Mouse (Mus musculus) layer of hippocampus, adult 6 months (tissue): Measurements from ENCODE around the gene Atp5k. TPM values are rescaled to one million over a fixed set of nuclear protein-coding genes. Genes with fewer than 3 reads are reported as not detected.

Source experiments
- long read RNA-seq, 2 experiments: library from polyadenylated mRNA; unstranded; transcript quantifications; one replicate each; pipeline ENCODE4 v2.0.0; 2019 to 2020
- polyA plus RNA-seq: library from polyadenylated mRNA; unstranded; fragments of <200 nt; fragmentation: Nextera tagmentation; gene quantifications from 2 replicates; pipeline ENCODE4 v1.2.3, GENCODE M21; 2021

The Atp5k gene
- polyA plus RNA-seq = 1,933 and 2,052 TPM in 2 replicates
- long read RNA-seq, experiment 1, transcript Atp5k-201 (4 exons, 371 nt) = major isoform, 127 of 133 reads
- long read RNA-seq, experiment 1, partial matches to known transcripts = 1 of 133 reads
- long read RNA-seq, experiment 1, other reads (novel, unspliced or antisense) = 1 of 133 reads
- long read RNA-seq, experiment 2, transcript Atp5k-201 (4 exons, 371 nt) = major isoform, 30 of 30 reads
- long read RNA-seq, experiment 2, partial matches to known transcripts = 0 of 30 reads
- long read RNA-seq, experiment 2, other reads (novel, unspliced or antisense) = 0 of 30 reads

DNA sequence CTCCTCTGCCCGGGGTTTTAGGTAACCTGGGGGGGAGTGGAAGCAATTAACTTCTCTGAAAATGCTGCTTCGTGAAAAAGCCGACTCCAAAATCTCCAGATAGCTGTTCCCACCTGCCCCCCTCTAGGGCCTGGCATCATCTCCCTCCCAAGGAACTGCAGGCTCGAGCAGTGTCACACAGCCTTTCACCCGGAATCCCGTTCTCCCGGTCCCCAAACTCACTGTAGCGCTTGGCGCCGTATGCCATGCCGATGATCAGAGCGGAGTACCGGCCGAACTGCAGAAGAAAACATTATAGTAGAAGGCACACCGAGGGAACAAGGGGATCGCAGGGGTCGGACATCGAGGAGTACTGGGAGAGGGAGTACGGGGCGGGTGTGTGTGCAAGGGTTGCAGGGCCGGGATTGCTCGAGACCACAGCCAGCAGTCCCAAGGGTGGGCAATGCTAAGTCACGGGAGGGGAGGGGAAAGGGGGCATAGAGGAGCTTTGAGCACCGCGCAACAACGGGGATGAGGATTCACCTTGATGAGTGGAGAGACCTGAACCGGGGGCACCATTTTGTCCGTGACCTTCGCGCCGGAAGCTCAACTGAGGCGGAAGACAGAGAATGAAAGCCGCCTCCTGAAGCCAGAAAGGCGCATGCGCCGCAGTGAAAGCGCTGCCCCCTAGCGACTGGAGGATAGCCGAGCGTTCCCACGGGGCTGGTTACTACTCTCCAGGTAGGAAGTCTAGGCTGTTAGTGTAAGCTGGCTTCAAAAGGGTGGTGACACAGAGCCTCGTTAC lies at the start of gene Atp5k:
Gene Atp5k, minus strand, starts transcription at position 645 of the 784 bp plus-strand sequence.

DNA sequence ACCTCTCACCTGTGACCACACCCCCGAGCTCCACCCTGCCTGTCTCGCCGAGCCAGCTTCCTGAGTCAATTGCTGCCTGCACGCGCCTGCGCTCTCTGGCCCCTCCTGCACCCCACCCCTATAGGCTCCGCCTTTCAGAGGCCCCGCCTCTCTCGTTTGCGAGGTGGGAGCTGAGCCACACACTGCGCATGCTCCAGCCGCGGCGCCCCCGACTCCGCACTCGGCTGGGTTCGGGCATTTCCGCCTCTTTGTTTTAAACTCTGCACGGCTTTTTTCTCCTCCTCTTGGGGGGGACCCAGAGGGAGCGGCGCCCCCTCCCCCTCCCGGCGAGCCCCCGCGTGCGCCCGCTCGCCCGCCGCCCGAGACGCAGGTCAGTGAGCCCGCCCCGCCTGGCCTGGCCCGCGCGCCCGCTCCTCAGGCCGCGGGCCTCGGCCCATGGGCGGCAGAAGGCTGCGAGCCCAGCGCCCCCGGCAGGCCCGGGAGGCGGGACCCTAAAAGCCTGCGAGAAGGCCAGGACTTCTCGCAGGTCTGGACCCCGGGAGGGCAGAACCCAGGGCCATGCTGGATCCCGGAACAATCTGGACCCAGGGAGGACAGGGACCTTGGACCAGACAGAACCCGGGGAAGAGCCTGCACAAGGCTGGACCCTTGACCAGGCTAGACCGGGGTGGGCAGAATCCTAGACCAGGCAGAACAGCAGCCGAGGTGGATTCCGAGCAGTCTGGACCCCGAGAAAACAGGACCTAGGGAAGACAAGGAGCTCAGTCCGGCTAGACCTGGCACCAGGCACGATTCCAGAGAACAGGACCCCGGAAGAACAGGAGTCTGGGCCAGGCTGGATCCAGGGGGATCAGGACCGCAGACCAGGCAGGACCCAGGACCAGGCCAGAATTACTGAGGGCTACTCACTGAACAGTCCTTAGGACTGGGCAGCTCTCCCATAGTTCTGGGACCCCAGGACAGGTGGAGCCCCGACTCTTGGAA lies 27.1 kb upstream of the Atp5k start, which contains the start of gene Pcgf3:
Gene Pcgf3, plus strand, starts transcription at position 151 of the 984 bp plus-strand sequence.

DNA sequence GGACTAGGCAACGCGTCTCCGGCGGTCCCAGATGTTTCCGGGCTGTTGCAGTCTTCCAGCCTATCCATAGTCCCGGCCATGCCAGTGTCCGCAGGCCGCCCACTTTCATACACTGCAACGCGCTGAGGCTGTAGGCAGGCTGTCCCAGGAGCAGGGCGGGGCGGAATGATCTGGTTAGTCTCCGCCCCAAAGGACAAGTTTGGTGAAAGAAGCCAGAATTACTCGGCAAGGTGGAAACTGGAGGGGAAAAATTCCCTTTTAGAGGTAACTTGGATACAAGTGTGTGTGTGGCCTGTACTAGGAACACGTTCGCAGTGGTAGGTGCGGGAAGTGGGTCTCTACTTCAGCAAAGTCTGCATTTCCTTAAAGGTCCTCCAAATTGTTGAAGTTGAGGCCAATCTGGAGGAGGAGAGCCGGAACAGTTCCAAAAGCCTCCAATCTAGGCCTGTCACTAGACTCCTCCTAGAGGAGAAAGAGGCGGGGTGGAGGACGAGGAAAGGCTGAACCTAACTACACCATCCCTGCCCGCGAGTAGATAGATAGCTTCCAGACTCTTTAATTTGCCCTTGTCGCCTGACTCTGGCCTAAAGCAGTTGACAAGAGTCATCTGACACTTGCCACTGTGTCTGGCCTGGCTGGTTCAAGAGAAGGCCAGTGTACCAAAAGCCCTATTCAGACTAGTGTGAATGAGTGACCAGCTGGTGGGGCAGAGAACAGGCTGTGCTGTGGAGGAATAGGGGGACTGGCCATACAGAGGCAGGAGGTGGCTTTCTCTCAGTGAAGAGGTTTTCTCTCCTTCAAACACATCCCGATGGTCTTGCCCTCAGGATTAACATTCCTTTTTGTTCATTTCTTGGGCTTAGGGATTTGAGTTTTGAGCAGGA lies 14.8 kb upstream of the Atp5k start, which contains the start of gene Mfsd7a:
Gene Mfsd7a, minus strand, starts transcription at position 107 of the 884 bp plus-strand sequence.

DNA sequence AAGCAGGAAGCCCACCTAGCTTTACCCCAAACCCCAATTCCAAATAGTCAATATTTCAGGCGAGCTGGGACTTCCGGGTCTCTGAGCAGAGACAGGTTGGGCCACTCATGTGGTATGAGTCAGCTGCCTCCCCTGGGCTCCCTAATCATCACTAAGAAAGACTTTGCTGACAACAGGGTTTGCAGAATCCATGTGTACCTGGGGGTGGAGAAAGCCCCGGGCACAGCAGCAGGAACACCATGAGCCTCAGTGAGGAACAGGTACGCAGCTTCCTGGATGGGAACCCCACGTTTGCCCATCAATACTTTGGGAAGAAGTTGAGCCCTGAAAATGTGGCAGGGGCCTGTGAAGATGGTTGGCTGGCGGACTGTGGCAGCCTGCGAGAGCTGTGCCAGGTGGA lies 46.0 kb downstream of the Atp5k start, which contains the start of gene Pde6b:
Gene Pde6b, plus strand, starts transcription at position 191 of the 400 bp plus-strand sequence.

Other genes with a start within 250 kb of the Atp5k start
- 25.0 and 25.1 TPM in 2 replicates for gene Dr1, start 165.6 kb downstream of the Atp5k start, polyA plus RNA-seq
- 3.5 and 4.3 TPM in 2 replicates for gene Pigg, start 121.8 kb downstream of the Atp5k start, polyA plus RNA-seq
- gene Gm42517, start 66.5 kb downstream of the Atp5k start, polyA plus RNA-seq = 5.2 and 7.0 TPM in 2 replicates
- 0.06 and 0.11 TPM in 2 replicates for gene Pde6b, start 46.1 kb downstream of the Atp5k start, polyA plus RNA-seq
- gene Mfsd7a, start 14.4 kb upstream of the Atp5k start, polyA plus RNA-seq = 0.26 and 0.29 TPM in 2 replicates
- gene Pcgf3, start 26.8 kb upstream of the Atp5k start, polyA plus RNA-seq = 6.0 and 13.0 TPM in 2 replicates
- gene Cplx1, start 115.6 kb upstream of the Atp5k start, polyA plus RNA-seq = 194 and 237 TPM in 2 replicates
- gene Gak, start 195.3 kb upstream of the Atp5k start, polyA plus RNA-seq = 41.8 and 61.4 TPM in 2 replicates
- gene Tmem175, start 195.3 kb upstream of the Atp5k start, polyA plus RNA-seq = 40.0 and 51.2 TPM in 2 replicates
- gene Idua, start 225.9 kb upstream of the Atp5k start, polyA plus RNA-seq = 11.2 and 12.2 TPM in 2 replicates
- gene Dgkq, start 235.2 kb upstream of the Atp5k start, polyA plus RNA-seq = 4.2 and 4.7 TPM in 2 replicates
- 0.63 and 1.4 TPM in 2 replicates for gene Slc26a1, start 241.1 kb upstream of the Atp5k start, polyA plus RNA-seq